7 mouse cellular contexts compared by ENCODE assay signal in the genomic region with DNA sequence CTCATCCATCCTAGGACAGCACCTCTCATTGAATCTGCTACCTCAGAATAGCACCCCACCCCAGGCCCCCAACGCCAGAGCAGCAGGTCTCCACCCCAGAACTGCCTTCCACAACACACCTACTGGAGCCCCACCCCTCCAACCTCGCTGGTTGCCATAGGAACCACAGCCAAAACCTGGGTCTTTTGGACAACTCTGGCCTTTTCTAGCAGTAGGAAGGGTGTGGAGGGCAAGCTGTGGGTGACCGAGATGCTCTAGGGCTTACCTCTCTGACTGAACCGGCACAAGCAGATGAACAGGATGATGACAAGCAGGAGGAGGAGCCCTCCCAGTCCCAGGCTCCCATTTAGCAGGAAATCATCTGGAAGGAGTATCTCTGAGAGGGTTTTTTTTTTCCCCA. TPM values are rescaled to one million over a fixed set of nuclear protein-coding genes. Genes with fewer than 3 reads are reported as not detected.
DNase-seq lines count a peak whose midpoint lies in the region; ATAC-seq and TF ChIP-seq lines count a peak whose summit lies in the region.

No protein-coding gene starts in this region.

- peak; percentile 52 for ATAC-seq in heart, embryonic 15.5 days (replicated peaks; ENCODE audit: insufficient number of reproducible peaks, insufficient read depth, low FRiP score, low read depth)
- ATAC-seq in liver, postnatal 0 days = peak; percentile 23; the same call in 1 of the 2 replicates
- no peak for ATAC-seq in neural tube, embryonic 11.5 days (ENCODE audit: insufficient read depth, low FRiP score, low TSS enrichment)

- H3K9me3 ChIP-seq in heart, embryonic 15.5 days (replicated peaks) = no peaks in the 10 kb centered on the region
- H3K9me3 ChIP-seq in liver, postnatal 0 days (ENCODE audit: low read length) = no peaks in the 10 kb centered on the region
- H3K9me3 ChIP-seq in neural tube, embryonic 11.5 days (ENCODE audit: control insufficient read depth, low read length) = no peaks in the 10 kb centered on the region

- H3K4me3 ChIP-seq in bone marrow, adult 2 months (replicated peaks; ENCODE audit: control insufficient read depth, low read depth, low read length) = peak overlapping the region; percentile 64
- H3K4me3 ChIP-seq in heart, embryonic 15.5 days = peak overlapping the region; percentile 53
- peak overlapping the region; percentile 52 for H3K4me3 ChIP-seq in liver, postnatal 0 days (ENCODE audit: low read depth, low read length)
- H3K4me3 ChIP-seq in neural tube, embryonic 11.5 days (ENCODE audit: low read depth, low read length) = no peak overlapping the region

- no peak overlapping the region for H3K9ac ChIP-seq in heart, embryonic 15.5 days
- H3K9ac ChIP-seq in liver, postnatal 0 days (replicated peaks) = peak overlapping the region; percentile 2; the same call in 1 of the 2 replicates
- H3K9ac ChIP-seq in neural tube, embryonic 11.5 days (ENCODE audit: low read length) = no peak overlapping the region

- H3K4me1 ChIP-seq in bone marrow, adult 2 months (ENCODE audit: control insufficient read depth, insufficient read depth, low read length) = peaks cover 7% of the 10 kb centered on the region
- H3K4me1 ChIP-seq in heart, embryonic 15.5 days (replicated peaks) = peaks cover 5% of the 10 kb centered on the region; the same call in 1 of the 2 replicates
- peaks cover 12% of the 10 kb centered on the region for H3K4me1 ChIP-seq in liver, postnatal 0 days (ENCODE audit: insufficient read depth)
- no peaks in the 10 kb centered on the region for H3K4me1 ChIP-seq in neural tube, embryonic 11.5 days (ENCODE audit: control insufficient read depth, insufficient read depth, low read length)

- intact Hi-C loops in left cerebral cortex, postnatal 10 days (cut with DNase I) = no loop called here

- no peak for TF ChIP-seq EP300 in liver, postnatal 0 days (IDR thresholded peaks at IDR 0.05; ENCODE audit: low read depth)

- TF ChIP-seq POLR2A in bone marrow, adult 2 months (IDR thresholded peaks at IDR 0.05; ENCODE audit: borderline replicate concordance, control insufficient read depth, low read depth, low read length) = 0 out of 2 replicates have a peak, but pooled peaks have one; percentile 5

- WGBS in bone marrow, adult 2 months = 5% methylated on average over 4 of the region's 4 CpGs
- WGBS in heart, embryonic 15.5 days = 2% methylated on average over 4 of the region's 4 CpGs
- WGBS in liver, postnatal 0 days (ENCODE audit: insufficient replicate concordance) = 1% methylated on average over 4 of the region's 4 CpGs
- WGBS in neural tube, embryonic 11.5 days = 0% methylated on average over 4 of the region's 4 CpGs

- peak; percentile 95 for DNase-seq in ES-CJ7 (ENCODE audit: low read depth, low spot score)
- DNase-seq in liver, postnatal 0 days = no peak
- DNase-seq in neural tube, embryonic 11.5 days (ENCODE audit: low spot score) = peak; percentile 40
- DNase-seq in left cerebral cortex, postnatal 10 days (ENCODE audit: extremely low spot score in 1 of 2, low spot score in 2 of 2) = no peak
- no peak for DNase-seq in adrenal gland, postnatal 10 days

- H3K27me3 ChIP-seq in heart, embryonic 15.5 days = no peaks in the 10 kb centered on the region
- no peaks in the 10 kb centered on the region for H3K27me3 ChIP-seq in liver, postnatal 0 days (ENCODE audit: insufficient read depth, low read length)
- no peaks in the 10 kb centered on the region for H3K27me3 ChIP-seq in neural tube, embryonic 11.5 days (ENCODE audit: control insufficient read depth, insufficient read depth, low read length)

- peak overlapping the region; percentile 64 for H3K4me2 ChIP-seq in heart, embryonic 15.5 days
- H3K4me2 ChIP-seq in liver, postnatal 0 days (ENCODE audit: low read depth, low read length) = peak overlapping the region; percentile 75
- peak overlapping the region; percentile 52 for H3K4me2 ChIP-seq in neural tube, embryonic 11.5 days (ENCODE audit: low read depth)

- H3K36me3 ChIP-seq in heart, embryonic 15.5 days = no peaks in the 10 kb centered on the region
- H3K36me3 ChIP-seq in liver, postnatal 0 days (replicated peaks; ENCODE audit: insufficient read depth, low read length) = no peaks in the 10 kb centered on the region
- no peaks in the 10 kb centered on the region for H3K36me3 ChIP-seq in neural tube, embryonic 11.5 days (ENCODE audit: control insufficient read depth, insufficient read depth, low read length)

- no peak for TF ChIP-seq CTCF in bone marrow, adult 2 months (IDR thresholded peaks at IDR 0.05; ENCODE audit: control insufficient read depth, insufficient read depth, low read length)
- TF ChIP-seq CTCF in liver, postnatal 0 days (IDR thresholded peaks at IDR 0.05; ENCODE audit: low read depth) = no peak

- H3K27ac ChIP-seq in bone marrow, adult 2 months (ENCODE audit: control insufficient read depth, insufficient read depth, low read depth, low read length, poor library complexity) = peak overlapping the region; percentile 76
- H3K27ac ChIP-seq in heart, embryonic 15.5 days = peak overlapping the region; percentile 51
- H3K27ac ChIP-seq in liver, postnatal 0 days (ENCODE audit: low read depth) = peak overlapping the region; percentile 80
- no peak overlapping the region for H3K27ac ChIP-seq in neural tube, embryonic 11.5 days (ENCODE audit: low read depth, low read length)

RNA-seq across cellular contexts. Expression of a gene that starts 1.6 kb away (rescaled TPM):
- 50.4 and 139 TPM in 2 replicates for polyA plus RNA-seq in bone marrow, adult 2 months (2011; ENCODE audit: insufficient read depth, insufficient read length, low replicate concordance, missing spikeins)
- polyA plus RNA-seq in heart, embryonic 15.5 days (2015; fragmentation: Nextera tagmentation; extraction: Ambion mirVana) = 8.1 and 12.2 TPM in 2 replicates
- polyA plus RNA-seq in liver, postnatal 0 days (2015; fragmentation: Nextera tagmentation; extraction: Ambion mirVana) = 41.2 and 44.2 TPM in 2 replicates
- 5.8 and 9.1 TPM in 2 replicates for polyA plus RNA-seq in neural tube, embryonic 11.5 days (2014; fragmentation: Nextera tagmentation; extraction: Ambion mirVana)
- total RNA-seq in left cerebral cortex, postnatal 10 days (2021) = 10 to 100 TPM; 13.7 to 14.9 TPM
- 10 to 100 TPM in 1 of 2 experiments, 1 to 10 TPM in 1; 10.0 to 10.5 TPM for total RNA-seq in adrenal gland, postnatal 10 days (2021)

RNA-seq across cellular contexts. Expression of a gene that starts 7.6 kb away (rescaled TPM):
- 38.6 and 66.2 TPM in 2 replicates for polyA plus RNA-seq in bone marrow, adult 2 months (2011; ENCODE audit: insufficient read depth, insufficient read length, low replicate concordance, missing spikeins)
- polyA plus RNA-seq in heart, embryonic 15.5 days (2015; fragmentation: Nextera tagmentation; extraction: Ambion mirVana) = 1.5 and 4.8 TPM in 2 replicates
- 5.3 and 6.0 TPM in 2 replicates for polyA plus RNA-seq in liver, postnatal 0 days (2015; fragmentation: Nextera tagmentation; extraction: Ambion mirVana)
- 0.27 TPM in 1 of 2 replicates, not detected in the other for polyA plus RNA-seq in neural tube, embryonic 11.5 days (2014; fragmentation: Nextera tagmentation; extraction: Ambion mirVana)
- 1 to 10 TPM in 1 of 2 experiments, under 1 TPM in 1; 0.77 to 1.4 TPM for total RNA-seq in left cerebral cortex, postnatal 10 days (2021)
- 10 to 100 TPM; 11.5 to 12.6 TPM for total RNA-seq in adrenal gland, postnatal 10 days (2021)

RNA-seq across cellular contexts. Expression of a gene that starts 10.8 kb away (rescaled TPM):
- 48.9 and 51.7 TPM in 2 replicates for polyA plus RNA-seq in bone marrow, adult 2 months (2011; ENCODE audit: insufficient read depth, insufficient read length, low replicate concordance, missing spikeins)
- 7.5 and 9.6 TPM in 2 replicates for polyA plus RNA-seq in heart, embryonic 15.5 days (2015; fragmentation: Nextera tagmentation; extraction: Ambion mirVana)
- 34.1 and 39.1 TPM in 2 replicates for polyA plus RNA-seq in liver, postnatal 0 days (2015; fragmentation: Nextera tagmentation; extraction: Ambion mirVana)
- 4.1 and 6.7 TPM in 2 replicates for polyA plus RNA-seq in neural tube, embryonic 11.5 days (2014; fragmentation: Nextera tagmentation; extraction: Ambion mirVana)
- total RNA-seq in left cerebral cortex, postnatal 10 days (2021) = 10 to 100 TPM in 1 of 2 experiments, 1 to 10 TPM in 1; 8.0 to 12.5 TPM
- total RNA-seq in adrenal gland, postnatal 10 days (2021) = 1 to 10 TPM; 6.6 to 6.8 TPM

RNA-seq across cellular contexts. Expression of a gene that starts 15.1 kb away (rescaled TPM):
- 3.2 and 7.4 TPM in 2 replicates for polyA plus RNA-seq in bone marrow, adult 2 months (2011; ENCODE audit: insufficient read depth, insufficient read length, low replicate concordance, missing spikeins)
- polyA plus RNA-seq in heart, embryonic 15.5 days (2015; fragmentation: Nextera tagmentation; extraction: Ambion mirVana) = 0.43 TPM in 1 of 2 replicates, not detected in the other
- 0.59 and 0.75 TPM in 2 replicates for polyA plus RNA-seq in liver, postnatal 0 days (2015; fragmentation: Nextera tagmentation; extraction: Ambion mirVana)
- 0.16 TPM in 1 of 2 replicates, not detected in the other for polyA plus RNA-seq in neural tube, embryonic 11.5 days (2014; fragmentation: Nextera tagmentation; extraction: Ambion mirVana)
- total RNA-seq in left cerebral cortex, postnatal 10 days (2021) = under 1 TPM in 1 of 2 experiments, not detected in 1; 0.19 TPM
- total RNA-seq in adrenal gland, postnatal 10 days (2021) = 1 to 10 TPM; 1.3 to 1.4 TPM

RNA-seq across cellular contexts. Expression of a gene that starts 18.5 kb away (rescaled TPM):
- 3.5 and 4.4 TPM in 2 replicates for polyA plus RNA-seq in bone marrow, adult 2 months (2011; ENCODE audit: insufficient read depth, insufficient read length, low replicate concordance, missing spikeins)
- polyA plus RNA-seq in heart, embryonic 15.5 days (2015; fragmentation: Nextera tagmentation; extraction: Ambion mirVana) = 0.09 and 0.62 TPM in 2 replicates
- not detected in 2 replicates for polyA plus RNA-seq in liver, postnatal 0 days (2015; fragmentation: Nextera tagmentation; extraction: Ambion mirVana)
- 0.28 TPM in 1 of 2 replicates, not detected in the other for polyA plus RNA-seq in neural tube, embryonic 11.5 days (2014; fragmentation: Nextera tagmentation; extraction: Ambion mirVana)
- total RNA-seq in left cerebral cortex, postnatal 10 days (2021) = 1 to 10 TPM in 1 of 2 experiments, under 1 TPM in 1; 0.51 to 1.1 TPM
- under 1 TPM; 0.81 to 0.97 TPM for total RNA-seq in adrenal gland, postnatal 10 days (2021)

Comparison
In these comparisons a context has a peak if more than half of its experiments do, and no peak if none do; other contexts are left out.
1. DNase-seq: peak in ES-CJ7 (single experiment) and neural tube, embryonic 11.5 days (single experiment); none in liver, postnatal 0 days (single experiment), left cerebral cortex, postnatal 10 days (0 of 2) and adrenal gland, postnatal 10 days (single experiment).
2. Peak in every context shown above with its lines, with median percentiles within 50 percentile points of each other: H3K4me2 ChIP-seq.